Comparison of ENCODE assay signal across 8 mouse cellular contexts in genomic region chr2:91324761-91325421, GRCm38 (mm10).
A peak's percentile ranks its signal among the peaks of the same experiment; 100 is the strongest.
DNase-seq lines count a peak whose midpoint lies in the region; ATAC-seq and TF ChIP-seq lines count a peak whose summit lies in the region.

No protein-coding gene starts in this region.

- DNase-seq in cerebellum, adult 9-11 months: peak; percentile 12
- no peak for DNase-seq in cerebellum, adult 9-10 months
- DNase-seq in lung, adult 18-20 months: peak; percentile 51 to 68
- no peak for DNase-seq in lung, adult 2 months
- DNase-seq in skeletal muscle tissue, adult 2 months (ENCODE audit: low read depth, low spot score): peak; percentile 20
- DNase-seq in adrenal gland, postnatal 36 days: no peak
- no peak for DNase-seq in adrenal gland, postnatal 10 days

- TF ChIP-seq CTCF in lung, adult 2 months (IDR thresholded peaks at IDR 0.05; ENCODE audit: insufficient read depth, low read length): no peak

- peak; percentile 69 for ATAC-seq in lung, embryonic 15.5 days (ENCODE audit: borderline replicate concordance, extremely low read depth, low FRiP score, low TSS enrichment)

- TF ChIP-seq POLR2A in lung, adult 2 months (IDR thresholded peaks at IDR 0.05; ENCODE audit: borderline replicate concordance, extremely low read depth, low read depth, low read length): no peak

- 66% methylated on average over 15 of the region's 15 CpGs for WGBS in lung, adult 2 months
- WGBS in lung, embryonic 15.5 days: 44% methylated on average over 15 of the region's 15 CpGs

- H3K27me3 ChIP-seq in lung, embryonic 15.5 days: no peaks in the 10 kb centered on the region

- no peaks in the 10 kb centered on the region for H3K36me3 ChIP-seq in lung, embryonic 15.5 days

- H3K4me2 ChIP-seq in lung, embryonic 15.5 days: no peak overlapping the region

- H3K9me3 ChIP-seq in lung, embryonic 15.5 days: no peaks in the 10 kb centered on the region

- H3K4me1 ChIP-seq in lung, adult 2 months (ENCODE audit: control insufficient read depth, insufficient read depth, low read length): peaks cover 15% of the 10 kb centered on the region
- peaks cover 49% of the 10 kb centered on the region for H3K4me1 ChIP-seq in lung, embryonic 15.5 days

- no peak overlapping the region for H3K4me3 ChIP-seq in lung, adult 2 months (replicated peaks; ENCODE audit: extremely low read depth, low read depth, low read length)
- H3K4me3 ChIP-seq in lung, embryonic 15.5 days: no peak overlapping the region

- no peak overlapping the region for H3K9ac ChIP-seq in lung, embryonic 15.5 days

- H3K27ac ChIP-seq in lung, embryonic 15.5 days: peak overlapping the region; percentile 76

Comparison
In these comparisons a context has a peak if more than half of its experiments do, and no peak if none do; other contexts are left out.
1. DNase-seq: peak in cerebellum, adult 9-11 months (single experiment), lung, adult 18-20 months (2 of 2) and skeletal muscle tissue, adult 2 months (single experiment); none in cerebellum, adult 9-10 months (single experiment), lung, adult 2 months (single experiment), adrenal gland, postnatal 36 days (0 of 2) and adrenal gland, postnatal 10 days (single experiment).